ENCODE assay signal across 9 mouse cellular contexts in genomic region chr13:21171156-21171530, GRCm38 (mm10). TPM values are rescaled to one million over a fixed set of nuclear protein-coding genes. Genes with fewer than 3 reads are reported as not detected.
DNase-seq lines count a peak whose midpoint lies in the region; ATAC-seq and TF ChIP-seq lines count a peak whose summit lies in the region.
"Had no signal": no experiment of that assay in that cellular context is flagged by ENCODE, and none has a peak within 500 bp of the region (broad histone marks: within the 10 kb centered on the region; RNA-seq: fewer than 3 reads in every experiment).

No protein-coding gene starts in this region.

- 0 out of 2 replicates have a peak overlapping the region, but pooled peaks have one; percentile 5 for H3K4me3 ChIP-seq in kidney, postnatal 0 days (replicated peaks; ENCODE audit: low read depth, low read length)
- H3K4me3 ChIP-seq in forebrain, embryonic 14.5 days (ENCODE audit: low read depth, low read length), result peak overlapping the region; percentile 46
- H3K4me3 ChIP-seq in liver, embryonic 13.5 days (replicated peaks), result peak overlapping the region; percentile 72

- peak overlapping the region; percentile 45 for H3K4me2 ChIP-seq in kidney, postnatal 0 days (ENCODE audit: low read length)
- peak overlapping the region; percentile 89 for H3K4me2 ChIP-seq in forebrain, embryonic 14.5 days (ENCODE audit: low read length)
- peak overlapping the region; percentile 93 for H3K4me2 ChIP-seq in liver, embryonic 13.5 days

- no peak for DNase-seq in kidney, postnatal 0 days (ENCODE audit: low spot score)
- DNase-seq in kidney, postnatal 25 days, result no peak
- DNase-seq in brain, adult 2 months (ENCODE audit: low read depth, low spot score), result peak; percentile 38
- DNase-seq in forebrain, embryonic 14.5 days (ENCODE audit: low spot score), result peak; percentile 47
- DNase-seq in liver, embryonic 13.5 days, result no peak
- peak; percentile 58 for DNase-seq in thymus, postnatal 4 days

- H3K9ac ChIP-seq in kidney, postnatal 0 days (ENCODE audit: low read depth, low read length), result no peak overlapping the region
- H3K9ac ChIP-seq in forebrain, embryonic 14.5 days (ENCODE audit: low read length), result peak overlapping the region; percentile 32; the same call in 1 of the 2 replicates
- H3K9ac ChIP-seq in liver, embryonic 13.5 days, result peak overlapping the region; percentile 49

- ATAC-seq in kidney, postnatal 0 days (replicated peaks; ENCODE audit: low FRiP score, low read depth), result no peak
- no peak for ATAC-seq in forebrain, embryonic 14.5 days
- no peak for ATAC-seq in liver, embryonic 13.5 days (ENCODE audit: low read depth)
- ATAC-seq in megakaryocyte progenitor cell, adult 5-6 weeks (replicated peaks; ENCODE audit: poor library complexity), result no peak
- no peak for ATAC-seq in megakaryocyte-erythroid progenitor cell, adult 5-6 weeks (replicated peaks; ENCODE audit: low FRiP score, low TSS enrichment, poor library complexity, severe bottlenecking)

- no peaks in the 10 kb centered on the region for H3K27me3 ChIP-seq in kidney, postnatal 0 days (ENCODE audit: insufficient read depth, low read length)
- 0 out of 2 replicates have a peak, but pooled peaks cover 2% of the 10 kb centered on the region for H3K27me3 ChIP-seq in forebrain, embryonic 14.5 days (replicated peaks; ENCODE audit: control insufficient read depth, insufficient read depth, low read length)
- no peaks in the 10 kb centered on the region; the same call in none of the 2 replicates for H3K27me3 ChIP-seq in liver, embryonic 13.5 days

- H3K27ac ChIP-seq in kidney, postnatal 0 days, result no peak overlapping the region
- H3K27ac ChIP-seq in forebrain, embryonic 14.5 days (ENCODE audit: low read depth, low read length), result no peak overlapping the region
- H3K27ac ChIP-seq in liver, embryonic 13.5 days, result peak overlapping the region; percentile 29; the same call in 1 of the 2 replicates

- TF ChIP-seq CTCF in kidney, postnatal 0 days (IDR thresholded peaks at IDR 0.05; ENCODE audit: low read depth), result no peak

- peaks cover 5% of the 10 kb centered on the region; the same call in 1 of the 2 replicates for H3K4me1 ChIP-seq in kidney, postnatal 0 days (replicated peaks; ENCODE audit: insufficient read depth, low read length)
- peaks cover 4% of the 10 kb centered on the region; the same call in 1 of the 2 replicates for H3K4me1 ChIP-seq in forebrain, embryonic 14.5 days (ENCODE audit: control insufficient read depth, insufficient read depth, low read length)
- H3K4me1 ChIP-seq in liver, embryonic 13.5 days (replicated peaks), result peaks cover 40% of the 10 kb centered on the region

- H3K36me3 ChIP-seq in kidney, postnatal 0 days (ENCODE audit: insufficient read depth, low read length), result no peaks in the 10 kb centered on the region
- no peaks in the 10 kb centered on the region for H3K36me3 ChIP-seq in forebrain, embryonic 14.5 days (ENCODE audit: control insufficient read depth, insufficient read depth, low read length)
- no peaks in the 10 kb centered on the region for H3K36me3 ChIP-seq in liver, embryonic 13.5 days

- no peaks in the 10 kb centered on the region for H3K9me3 ChIP-seq in kidney, postnatal 0 days (replicated peaks; ENCODE audit: low read length)
- no peaks in the 10 kb centered on the region for H3K9me3 ChIP-seq in forebrain, embryonic 14.5 days (replicated peaks; ENCODE audit: control insufficient read depth, low read length)
- no peaks in the 10 kb centered on the region for H3K9me3 ChIP-seq in liver, embryonic 13.5 days (replicated peaks)

- 21% methylated on average over 15 of the region's 15 CpGs for WGBS in kidney, postnatal 0 days
- WGBS in forebrain, embryonic 14.5 days, result 8% methylated on average over 15 of the region's 15 CpGs
- WGBS in liver, embryonic 13.5 days (ENCODE audit: insufficient replicate concordance), result 19% methylated on average over 15 of the region's 15 CpGs

RNA-seq across cellular contexts. Expression of gene Trim27, which starts 8.1 kb away (rescaled TPM):
- polyA plus RNA-seq in kidney, postnatal 0 days (2015; fragmentation: Nextera tagmentation; extraction: Ambion mirVana), result 101 and 103 TPM in 2 replicates
- polyA plus RNA-seq in forebrain, embryonic 14.5 days (2014; fragmentation: Nextera tagmentation; extraction: Ambion mirVana), result 80.7 and 82.3 TPM in 2 replicates
- 81.4 and 82.3 TPM in 2 replicates for polyA plus RNA-seq in liver, embryonic 13.5 days (2015; fragmentation: Nextera tagmentation; extraction: Ambion mirVana)
- 108 and 116 TPM in 2 replicates for total RNA-seq in megakaryocyte progenitor cell, adult 5-6 weeks (2015)
- total RNA-seq in megakaryocyte progenitor cell, adult 5-6 weeks (2017), result 170 and 177 TPM in 2 replicates
- 97.9 and 102 TPM in 2 replicates for total RNA-seq in megakaryocyte-erythroid progenitor cell, adult 5-6 weeks (2014; fragmentation: Nextera tagmentation)
- total RNA-seq in megakaryocyte-erythroid progenitor cell, adult 5-6 weeks (2017), result 159 and 225 TPM in 2 replicates

RNA-seq across cellular contexts. Expression of gene Olfr1368, which starts 25.5 kb away (rescaled TPM):
- not detected in 2 replicates for polyA plus RNA-seq in kidney, postnatal 0 days (2015; fragmentation: Nextera tagmentation; extraction: Ambion mirVana)
- polyA plus RNA-seq in forebrain, embryonic 14.5 days (2014; fragmentation: Nextera tagmentation; extraction: Ambion mirVana), result not detected in 2 replicates
- polyA plus RNA-seq in liver, embryonic 13.5 days (2015; fragmentation: Nextera tagmentation; extraction: Ambion mirVana), result not detected in 2 replicates
- total RNA-seq in megakaryocyte progenitor cell, adult 5-6 weeks (2015), result not detected in 2 replicates
- total RNA-seq in megakaryocyte progenitor cell, adult 5-6 weeks (2017), result not detected in 2 replicates
- not detected in 2 replicates for total RNA-seq in megakaryocyte-erythroid progenitor cell, adult 5-6 weeks (2014; fragmentation: Nextera tagmentation)
- not detected in 2 replicates for total RNA-seq in megakaryocyte-erythroid progenitor cell, adult 5-6 weeks (2017)
- total RNA-seq: layer of hippocampus, postnatal 36 days had no signal

RNA-seq across cellular contexts. Expression of gene Olfr263, which starts 41.7 kb away (rescaled TPM):
- polyA plus RNA-seq in kidney, postnatal 0 days (2015; fragmentation: Nextera tagmentation; extraction: Ambion mirVana), result not detected in 2 replicates
- not detected in 2 replicates for polyA plus RNA-seq in forebrain, embryonic 14.5 days (2014; fragmentation: Nextera tagmentation; extraction: Ambion mirVana)
- not detected in 2 replicates for polyA plus RNA-seq in liver, embryonic 13.5 days (2015; fragmentation: Nextera tagmentation; extraction: Ambion mirVana)
- total RNA-seq in megakaryocyte progenitor cell, adult 5-6 weeks (2015), result not detected in 2 replicates
- total RNA-seq in megakaryocyte progenitor cell, adult 5-6 weeks (2017), result not detected in 2 replicates
- not detected in 2 replicates for total RNA-seq in megakaryocyte-erythroid progenitor cell, adult 5-6 weeks (2014; fragmentation: Nextera tagmentation)
- total RNA-seq in megakaryocyte-erythroid progenitor cell, adult 5-6 weeks (2017), result not detected in 2 replicates
- total RNA-seq: layer of hippocampus, postnatal 36 days had no signal

RNA-seq across cellular contexts. Expression of gene Olfr1369-ps1, which starts 59.9 kb away (rescaled TPM):
- 0.04 TPM in 1 of 2 replicates, not detected in the other for polyA plus RNA-seq in kidney, postnatal 0 days (2015; fragmentation: Nextera tagmentation; extraction: Ambion mirVana)
- polyA plus RNA-seq in forebrain, embryonic 14.5 days (2014; fragmentation: Nextera tagmentation; extraction: Ambion mirVana), result not detected in 2 replicates
- polyA plus RNA-seq in liver, embryonic 13.5 days (2015; fragmentation: Nextera tagmentation; extraction: Ambion mirVana), result 0.02 and 0.07 TPM in 2 replicates
- not detected in 2 replicates for total RNA-seq in megakaryocyte progenitor cell, adult 5-6 weeks (2015)
- not detected in 2 replicates for total RNA-seq in megakaryocyte progenitor cell, adult 5-6 weeks (2017)
- not detected in 2 replicates for total RNA-seq in megakaryocyte-erythroid progenitor cell, adult 5-6 weeks (2014; fragmentation: Nextera tagmentation)
- total RNA-seq in megakaryocyte-erythroid progenitor cell, adult 5-6 weeks (2017), result not detected in 2 replicates
- total RNA-seq: layer of hippocampus, postnatal 36 days had no signal

Comparison
In these comparisons a context has a peak if more than half of its experiments do, and no peak if none do; other contexts are left out.
1. DNase-seq: peak in brain, adult 2 months (single experiment), forebrain, embryonic 14.5 days (single experiment) and thymus, postnatal 4 days (single experiment); none in kidney, postnatal 0 days (single experiment), kidney, postnatal 25 days (0 of 2) and liver, embryonic 13.5 days (single experiment).
2. H3K4me3 ChIP-seq: peak in every context shown above with its lines; median percentile 72 in liver, embryonic 13.5 days; 46 in forebrain, embryonic 14.5 days; 5 in kidney, postnatal 0 days.
3. Peak in every context shown above with its lines, with median percentiles within 50 percentile points of each other: H3K4me2 ChIP-seq.